Mouse (Mus musculus) C2C12 (cell line): ENCODE data around the gene Tmem273.

ENCODE experiments used
- CTCF ChIP-seq: IDR thresholded peaks from one replicate; pipeline ENCODE4 v1.5.1; 2011; ENCODE audit not compliant: control insufficient read depth, insufficient read depth, insufficient read length
- MAX ChIP-seq: IDR thresholded peaks from one replicate; pipeline ENCODE4 v1.6.1; 2011; ENCODE audit warnings: mild to moderate bottlenecking, control low read depth
- MYOD1 ChIP-seq: IDR thresholded peaks from one replicate; pipeline ENCODE4 v1.6.1; 2011; ENCODE audit warnings: low read depth; ENCODE audit not compliant: control insufficient read depth, insufficient read length
- MYOG ChIP-seq: IDR thresholded peaks from one replicate; pipeline ENCODE4 v1.6.1; 2011; ENCODE audit not compliant: control insufficient read depth, insufficient read length; ENCODE audit errors: extremely low read depth
- USF1 ChIP-seq: IDR thresholded peaks from one replicate; pipeline ENCODE4 v1.6.1; 2011; ENCODE audit warnings: low read depth, mild to moderate bottlenecking, control low read depth, moderate library complexity

GRCm38 (mm10) chr14:32750727-32751126, 35.0 kb upstream of the Tmem273 start:
- TF ChIP-seq CTCF (no peak), MAX (no peak), USF1 (no peak), MYOG (no peak), MYOD1 (no peak)
